Mouse (Mus musculus) forebrain, embryonic 16.5 days (tissue): ENCODE data around the gene Selplg. TPM values are rescaled to one million over a fixed set of nuclear protein-coding genes. Genes with fewer than 3 reads are reported as not detected.

Experiments used
- ATAC-seq: fragments of 200-750 bp; cut with Nextera tagmentation; 2 replicates; pipeline ENCODE4 v1.8.0; 2017; ENCODE audit warnings: mild to moderate bottlenecking, moderate library complexity
- H3K27ac ChIP-seq: fragments of 300-500 bp; sonication (generic); 2 replicates; pipeline ENCODE4 v1.5.1; 2014; ENCODE audit warnings: low read length, control low read depth
- H3K27me3 ChIP-seq: fragments of 300-500 bp; sonication (generic); replicated peaks from 2 replicates; pipeline ENCODE4 v1.6.1; 2014; ENCODE audit warnings: low read length; ENCODE audit not compliant: control insufficient read depth, insufficient read depth
- H3K36me3 ChIP-seq: fragments of 300-500 bp; sonication (generic); 2 replicates; pipeline ENCODE4 v1.6.1; 2014; ENCODE audit not compliant: control insufficient read depth, insufficient read depth
- H3K4me1 ChIP-seq: fragments of 300-500 bp; sonication (generic); replicated peaks from 2 replicates; pipeline ENCODE4 v1.6.1; 2014; ENCODE audit warnings: low read length; ENCODE audit not compliant: control insufficient read depth, insufficient read depth
- H3K4me2 ChIP-seq: fragments of 300-500 bp; sonication (generic); 2 replicates; pipeline ENCODE4 v1.6.1; 2014; ENCODE audit warnings: mild to moderate bottlenecking, low read length, control low read depth
- H3K4me3 ChIP-seq: fragments of 300-500 bp; sonication (generic); replicated peaks from 2 replicates; pipeline ENCODE4 v1.5.1; 2014; ENCODE audit warnings: mild to moderate bottlenecking, low read length, control low read depth
- H3K9ac ChIP-seq: fragments of 300-500 bp; sonication (generic); replicated peaks from 2 replicates; pipeline ENCODE4 v1.6.1; 2014; ENCODE audit warnings: low read depth, low read length, control low read depth
- H3K9me3 ChIP-seq: fragments of 300-500 bp; sonication (generic); 2 replicates; pipeline ENCODE4 v1.6.1; 2016; ENCODE audit warnings: low read length; ENCODE audit not compliant: control insufficient read depth
- WGBS: fragments of 180-500 bp; shearing (Covaris S2); extraction: QIAGEN DNeasy Blood & Tissue Kit; methylation state at CpG from one replicate; pipeline ENCODE4 v1.1.7; 2014; 5-methylcytosine and 5-hydroxymethylcytosine counted together
- polyA plus RNA-seq: library from polyadenylated mRNA; unstranded; fragments of >200 nt; fragmentation: Nextera tagmentation; extraction: Ambion mirVana; gene quantifications from 2 replicates; pipeline ENCODE4 v1.2.1, GENCODE M21; 2015

The Selplg gene
- polyA plus RNA-seq, result 1.8 and 2.0 TPM in 2 replicates

DNA sequence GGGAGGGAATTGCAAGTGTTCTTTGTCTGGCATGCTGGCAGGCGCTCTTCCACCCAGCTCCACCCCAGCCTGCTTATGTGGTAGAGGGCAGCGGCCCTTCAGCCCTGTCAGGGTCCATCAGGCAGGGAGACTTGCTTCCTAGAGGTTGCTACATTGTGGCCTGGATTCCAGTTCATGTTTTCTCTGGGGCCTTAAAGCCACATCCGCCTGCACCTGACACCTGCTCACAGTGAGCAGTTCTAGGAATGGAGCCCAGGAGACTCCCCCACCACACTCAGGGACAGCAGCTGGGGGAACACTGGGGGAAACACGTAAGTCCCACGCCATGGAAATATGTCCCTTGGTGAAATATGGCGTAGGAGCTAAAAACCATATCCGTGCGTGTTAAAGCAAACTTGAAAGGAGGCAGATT lies at the start of gene Selplg:
Selplg (minus strand) TSS at position 155 of the 412 bp plus-strand sequence.
- Histone ChIP-seq H3K27ac (no peak within 1 kb of the TSS), H3K27me3 (no peaks in the 10 kb centered on the region), H3K36me3 (no peaks in the 10 kb centered on the region), H3K9me3 (no peaks in the 10 kb centered on the region), H3K4me2 (no peak within 1 kb of the TSS), H3K9ac (no peak within 1 kb of the TSS), H3K4me3 (no peak within 1 kb of the TSS), H3K4me1 (no peaks in the 10 kb centered on the region)
- ATAC-seq, result no peak
- 37% methylated on average over 8 of the region's 8 CpGs for WGBS

DNA sequence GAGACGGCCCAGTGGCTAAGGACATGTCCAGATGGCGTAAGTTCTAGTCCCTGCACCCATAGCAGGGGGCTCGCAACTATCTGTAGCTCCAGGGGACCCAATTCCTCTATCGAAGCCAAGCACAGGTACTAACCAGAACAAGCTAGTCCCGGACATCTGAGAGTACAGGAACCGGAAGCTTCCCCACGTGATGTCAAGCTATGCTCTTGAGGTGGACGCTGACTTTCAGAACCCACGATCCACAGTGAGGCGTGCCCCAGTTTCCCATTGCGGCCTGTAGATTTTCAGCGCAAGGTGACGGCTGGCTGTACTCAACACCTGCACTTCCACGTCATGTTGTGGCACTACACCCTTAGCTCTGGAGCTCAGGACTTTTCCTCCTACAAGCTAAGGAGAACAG lies 48.7 kb upstream of the Selplg start:
- Histone ChIP-seq H3K36me3 (no peaks in the 10 kb centered on the region; the same call in 1 of the 2 replicates), H3K9ac (no peak overlapping the region), H3K9me3 (no peaks in the 10 kb centered on the region), H3K4me3 (no peak overlapping the region), H3K27ac (no peak overlapping the region), H3K27me3 (no peaks in the 10 kb centered on the region), H3K4me1 (peaks cover 65% of the 10 kb centered on the region), H3K4me2 (no peak overlapping the region)
- 94% methylated on average over 14 of the region's 14 CpGs for WGBS
- no peak for ATAC-seq

DNA sequence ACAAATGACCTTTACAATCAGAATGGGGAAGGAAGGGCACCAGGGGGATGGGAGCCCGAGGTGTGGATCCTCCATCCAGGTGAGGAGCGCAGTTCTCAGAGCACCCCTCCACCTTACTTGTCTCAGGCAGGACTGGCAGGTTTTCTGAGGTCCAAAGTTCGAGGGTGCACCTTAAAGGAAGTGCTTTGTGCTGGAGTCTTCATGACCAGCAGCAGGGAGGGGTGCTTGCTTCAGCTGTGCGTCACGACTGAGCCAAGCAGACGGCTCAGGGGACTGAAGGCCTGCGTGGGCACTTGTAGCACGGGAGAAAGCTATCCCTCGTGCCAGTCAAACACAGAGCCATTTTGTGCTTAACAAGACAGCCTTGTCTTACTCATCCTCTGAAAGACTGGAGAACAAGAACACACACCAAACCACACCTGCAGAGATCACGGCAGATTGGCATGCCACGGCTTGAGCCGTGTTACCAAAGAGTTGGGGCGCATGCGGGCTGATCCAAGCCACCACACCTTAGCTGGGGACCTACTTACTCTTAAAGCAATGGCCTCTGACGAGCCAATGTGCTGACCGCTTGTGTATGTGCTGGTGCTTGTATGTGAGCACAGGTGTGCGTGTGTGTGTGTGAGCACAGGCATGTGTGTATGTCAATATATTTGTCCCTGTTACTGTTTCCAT lies 46.6 kb upstream of the Selplg start:
- Histone ChIP-seq H3K27me3 (no peaks in the 10 kb centered on the region), H3K9me3 (no peaks in the 10 kb centered on the region), H3K27ac (no peak overlapping the region), H3K4me1 (peaks cover 61% of the 10 kb centered on the region), H3K9ac (no peak overlapping the region), H3K4me3 (no peak overlapping the region), H3K36me3 (peaks cover 3% of the 10 kb centered on the region), H3K4me2 (no peak overlapping the region)
- no peak for ATAC-seq
- 88% methylated on average over 17 of the region's 17 CpGs for WGBS

- ATAC-seq, result no peak
- H3K9ac ChIP-seq, result no peak overlapping the region
- WGBS, result 64% methylated on average over 3 of the region's 3 CpGs
- no peaks in the 10 kb centered on the region for H3K9me3 ChIP-seq
- peaks cover 3% of the 10 kb centered on the region for H3K36me3 ChIP-seq
- no peaks in the 10 kb centered on the region for H3K27me3 ChIP-seq
- H3K4me2 ChIP-seq, result no peak overlapping the region
- H3K4me3 ChIP-seq, result no peak overlapping the region
- H3K4me1 ChIP-seq, result peaks cover 60% of the 10 kb centered on the region
- H3K27ac ChIP-seq, result no peak overlapping the region
Measured at GRCm38 (mm10) chr5:113877565-113877964, 45.1 kb upstream of the Selplg start.

DNA sequence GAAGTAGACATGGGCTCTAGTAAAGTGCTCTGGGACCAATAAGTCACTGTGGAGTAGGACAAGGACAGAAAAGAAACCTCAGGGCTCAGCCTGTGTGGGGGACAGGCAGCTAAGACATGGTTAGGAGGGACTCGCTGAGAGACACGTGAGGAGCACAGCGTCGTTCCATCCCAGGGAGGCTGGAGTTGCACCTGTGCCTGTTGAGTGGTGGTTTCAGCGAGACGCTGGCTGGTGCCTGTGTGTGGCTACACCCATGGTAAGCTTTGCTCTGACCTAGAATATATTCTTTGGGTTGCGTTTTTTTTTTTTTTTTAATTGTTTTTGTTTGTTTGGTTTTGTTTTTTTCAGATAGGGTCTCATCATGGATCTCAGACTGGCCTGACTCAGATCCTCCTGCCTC lies 43.7 kb upstream of the Selplg start:
- H3K27me3 ChIP-seq, result no peaks in the 10 kb centered on the region
- no peak overlapping the region for H3K4me3 ChIP-seq
- no peak overlapping the region for H3K27ac ChIP-seq
- H3K36me3 ChIP-seq, result peaks cover 3% of the 10 kb centered on the region
- WGBS, result 91% methylated on average over 7 of the region's 7 CpGs
- H3K4me1 ChIP-seq, result peaks cover 64% of the 10 kb centered on the region
- no peak for ATAC-seq
- H3K9me3 ChIP-seq, result no peaks in the 10 kb centered on the region
- no peak overlapping the region for H3K9ac ChIP-seq
- H3K4me2 ChIP-seq, result no peak overlapping the region

- peaks cover 70% of the 10 kb centered on the region for H3K4me1 ChIP-seq
Measured at GRCm38 (mm10) chr5:113875625-113876024, 43.2 kb upstream of the Selplg start.

DNA sequence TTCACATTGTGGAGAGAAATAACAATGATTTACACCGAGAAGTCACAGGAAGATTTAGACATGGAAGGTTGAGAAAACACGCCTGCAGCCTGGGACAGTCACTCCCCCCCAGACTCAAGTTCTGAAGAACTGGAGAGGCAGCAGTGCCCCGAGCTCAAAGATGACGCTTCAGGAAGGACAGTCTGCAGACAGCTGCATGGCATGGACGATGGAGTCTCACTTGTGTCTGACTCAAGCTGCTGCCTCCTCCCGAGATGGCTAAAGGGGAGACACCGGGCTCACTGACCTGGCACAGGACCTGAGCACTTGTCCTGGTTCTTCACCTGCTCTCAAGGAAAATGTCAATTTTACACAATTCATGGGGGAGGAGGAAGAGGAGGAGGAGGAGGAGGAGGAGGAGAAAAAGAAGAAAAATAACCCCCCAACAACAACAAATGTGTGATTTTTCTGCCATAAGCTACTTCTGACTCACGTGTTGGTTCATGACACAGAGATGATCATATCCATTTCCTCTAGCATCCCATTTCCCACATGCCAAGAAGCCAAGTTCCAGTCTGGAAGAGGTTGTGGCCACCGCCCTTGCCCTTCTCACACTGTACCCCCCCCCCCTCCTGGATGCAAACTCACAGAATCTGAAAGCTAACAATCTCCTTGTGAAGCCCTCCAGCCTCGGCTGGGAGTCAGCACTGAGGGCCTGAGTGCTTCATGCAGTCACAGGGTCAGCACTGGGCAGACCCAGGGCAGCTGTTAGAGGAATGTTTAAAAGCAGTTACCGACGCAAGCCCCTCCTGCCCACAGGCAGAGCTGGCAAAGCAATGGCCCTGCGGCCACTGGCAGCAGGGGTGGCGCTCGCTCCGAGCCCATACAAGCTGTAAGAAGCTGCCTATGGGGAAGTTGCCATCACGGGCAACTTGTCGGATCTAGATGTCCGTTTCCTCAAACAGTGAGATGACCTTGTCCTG lies 41.9 kb upstream of the Selplg start:
- no peak overlapping the region for H3K4me3 ChIP-seq
- H3K4me2 ChIP-seq, result peak overlapping the region; percentile 28
- ATAC-seq, result no peak
- H3K36me3 ChIP-seq, result peaks cover 3% of the 10 kb centered on the region; the same call in 1 of the 2 replicates
- WGBS, result 46% methylated on average over 19 of the region's 19 CpGs
- no peaks in the 10 kb centered on the region for H3K9me3 ChIP-seq
- peak overlapping the region; percentile 95 for H3K27ac ChIP-seq
- no peaks in the 10 kb centered on the region for H3K27me3 ChIP-seq
- peak overlapping the region; percentile 41 for H3K9ac ChIP-seq
- peaks cover 82% of the 10 kb centered on the region for H3K4me1 ChIP-seq

More at GRCm38 (mm10) chr5:113875625-113876024, 43.2 kb upstream of the Selplg start:
- Histone ChIP-seq H3K9me3 (no peaks in the 10 kb centered on the region), H3K27me3 (no peaks in the 10 kb centered on the region), H3K9ac (no peak overlapping the region), H3K4me3 (no peak overlapping the region), H3K4me2 (no peak overlapping the region), H3K27ac (peak overlapping the region; percentile 19; the same call in 1 of the 2 replicates), H3K36me3 (peaks cover 3% of the 10 kb centered on the region)
- no peak for ATAC-seq
- 95% methylated on average over 4 of the region's 4 CpGs for WGBS

DNA sequence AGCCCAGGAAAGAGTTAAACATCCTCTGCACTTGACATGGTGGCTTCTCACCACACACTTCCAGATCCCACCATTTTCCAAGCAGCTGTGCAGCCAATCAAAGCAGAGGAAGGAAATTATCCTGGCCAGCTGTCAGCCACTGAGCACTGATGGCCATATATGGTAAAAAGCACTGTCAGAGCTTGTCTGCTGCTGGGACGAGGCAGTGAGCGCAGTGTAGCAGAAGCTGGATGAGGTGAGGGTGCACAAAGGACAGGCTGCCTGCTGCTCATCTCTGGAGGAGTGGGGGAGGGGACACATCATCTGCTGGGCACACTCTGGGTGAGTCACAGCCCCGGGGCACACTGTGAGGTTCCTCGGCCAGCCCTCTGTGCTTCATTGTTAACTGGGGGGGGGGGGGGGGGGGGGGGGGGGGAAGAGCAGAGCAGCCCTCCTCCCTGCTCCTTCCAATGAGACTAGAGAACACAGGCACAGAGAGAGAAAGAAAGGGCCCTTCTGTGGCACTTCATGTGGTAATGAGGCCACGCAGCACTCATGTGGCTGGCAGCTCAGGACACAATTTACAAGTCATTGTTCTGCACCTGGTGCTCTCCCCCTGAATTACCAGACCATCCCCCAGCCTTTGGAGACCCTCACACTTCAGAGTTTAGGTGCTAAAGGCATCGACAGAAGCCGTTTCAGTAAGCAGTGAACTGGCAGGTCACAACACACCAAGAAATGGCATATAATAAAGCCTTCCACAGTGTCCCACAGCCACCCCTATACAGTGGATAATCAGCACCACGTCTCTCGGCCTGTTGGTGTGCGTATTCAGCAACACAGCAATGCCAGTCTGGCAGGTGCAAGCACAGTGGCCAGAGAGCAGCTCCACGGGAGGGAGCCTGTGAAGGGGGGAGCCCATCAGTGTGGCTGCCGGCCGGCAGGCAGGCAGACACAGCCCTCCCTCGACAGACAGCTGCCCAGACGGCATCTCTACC lies 40.8 kb upstream of the Selplg start:
- peak; percentile 83 for ATAC-seq
- Histone ChIP-seq H3K4me1 (peaks cover 82% of the 10 kb centered on the region), H3K9me3 (no peaks in the 10 kb centered on the region)

More for the DNA sequence above, 40.8 kb upstream of the Selplg start:
- under 1% methylated on average over 13 of the region's 15 CpGs for WGBS
- Histone ChIP-seq H3K27me3 (no peaks in the 10 kb centered on the region), H3K4me3 (peak overlapping the region; percentile 16), H3K27ac (peak overlapping the region; percentile 95), H3K36me3 (peaks cover 3% of the 10 kb centered on the region; the same call in 1 of the 2 replicates), H3K4me2 (peak overlapping the region; percentile 28), H3K9ac (peak overlapping the region; percentile 41)
